Mouse (Mus musculus) lung, embryonic 15.5 days (tissue): ENCODE results near the gene Pnma1. TPM values are rescaled to one million over a fixed set of nuclear protein-coding genes. Genes with fewer than 3 reads are reported as not detected.

Experiments used
- ATAC-seq: fragments of 200-750 bp; cut with Nextera tagmentation; 2 replicates; pipeline ENCODE4 v1.8.0; 2017; ENCODE audit warnings: moderate number of reproducible peaks, borderline replicate concordance; ENCODE audit not compliant: low FRiP score, low TSS enrichment; ENCODE audit errors: extremely low read depth
- H3K27ac ChIP-seq: fragments of 300-500 bp; sonication (generic); 2 replicates; pipeline ENCODE4 v1.5.1; 2015; ENCODE audit warnings: moderate library complexity, mild to moderate bottlenecking, inconsistent platforms
- H3K27me3 ChIP-seq: fragments of 300-500 bp; sonication (generic); 2 replicates; pipeline ENCODE4 v1.6.1; 2015; ENCODE audit warnings: inconsistent platforms
- H3K36me3 ChIP-seq: fragments of 300-500 bp; sonication (generic); 2 replicates; pipeline ENCODE4 v1.6.1; 2015; ENCODE audit warnings: inconsistent platforms
- H3K4me1 ChIP-seq: fragments of 300-500 bp; sonication (generic); 2 replicates; pipeline ENCODE4 v1.6.1; 2015; ENCODE audit warnings: inconsistent platforms
- H3K4me2 ChIP-seq: fragments of 300-500 bp; sonication (generic); 2 replicates; pipeline ENCODE4 v1.6.1; 2015; ENCODE audit warnings: inconsistent platforms, mild to moderate bottlenecking, moderate library complexity
- H3K4me3 ChIP-seq: fragments of 300-500 bp; sonication (generic); 2 replicates; pipeline ENCODE4 v1.5.1; 2015; ENCODE audit warnings: mild to moderate bottlenecking, inconsistent platforms
- H3K9ac ChIP-seq: fragments of 300-500 bp; sonication (generic); 2 replicates; pipeline ENCODE4 v1.6.1; 2015; ENCODE audit warnings: inconsistent platforms
- H3K9me3 ChIP-seq: fragments of 300-500 bp; sonication (generic); 2 replicates; pipeline ENCODE4 v1.6.1; 2016; ENCODE audit warnings: inconsistent platforms
- WGBS: fragments of 180-500 bp; shearing (Covaris S2); methylation state at CpG from one replicate; pipeline ENCODE4 v1.1.7; 2015; 5-methylcytosine and 5-hydroxymethylcytosine counted together
- polyA plus RNA-seq: library from polyadenylated mRNA; unstranded; fragments of >200 nt; fragmentation: Nextera tagmentation; extraction: Ambion mirVana; gene quantifications from 2 replicates; pipeline ENCODE4 v1.2.1, GENCODE M21; 2015

Gene Pnma1
- polyA plus RNA-seq, 1 experiment from 2014 or later: 1.8 TPM

GRCm38 (mm10) chr12:84176886-84177765, 28.8 kb upstream of the Pnma1 start:
- WGBS: 28% methylated on average over 6 of the region's 6 CpGs
- Histone ChIP-seq H3K4me3 (no peak overlapping the region), H3K27me3 (no peaks in the 10 kb centered on the region), H3K36me3 (peaks cover 17% of the 10 kb centered on the region), H3K27ac (peak overlapping the region; percentile 96), H3K4me1 (peaks cover 92% of the 10 kb centered on the region), H3K9ac (0 out of 2 replicates have a peak overlapping the region, but pooled peaks have one; percentile 31), H3K9me3 (no peaks in the 10 kb centered on the region), H3K4me2 (peak overlapping the region; percentile 61; the same call in 1 of the 2 replicates)
- no peak for ATAC-seq

GRCm38 (mm10) chr12:84176126-84176769, 28.0 kb upstream of the Pnma1 start:
- H3K9me3 ChIP-seq: no peaks in the 10 kb centered on the region
- 11% methylated on average over 13 of the region's 13 CpGs for WGBS
- peaks cover 83% of the 10 kb centered on the region for H3K4me1 ChIP-seq
- peak overlapping the region; percentile 61 for H3K4me2 ChIP-seq
- peak overlapping the region; percentile 96 for H3K27ac ChIP-seq
- peak overlapping the region; percentile 45 for H3K9ac ChIP-seq
- ATAC-seq: peak; percentile 9; the same call in 1 of the 2 replicates
- H3K36me3 ChIP-seq: peaks cover 26% of the 10 kb centered on the region
- no peaks in the 10 kb centered on the region for H3K27me3 ChIP-seq
- peak overlapping the region; percentile 37 for H3K4me3 ChIP-seq

GRCm38 (mm10) chr12:84175659-84176061, 27.4 kb upstream of the Pnma1 start:
- peaks cover 32% of the 10 kb centered on the region for H3K36me3 ChIP-seq
- under 1% methylated on average over 20 of the region's 20 CpGs for WGBS
- H3K4me3 ChIP-seq: peak overlapping the region; percentile 37
- H3K27me3 ChIP-seq: no peaks in the 10 kb centered on the region
- peak overlapping the region; percentile 61 for H3K4me2 ChIP-seq
- H3K27ac ChIP-seq: peak overlapping the region; percentile 96
- H3K4me1 ChIP-seq: peaks cover 77% of the 10 kb centered on the region
- H3K9me3 ChIP-seq: no peaks in the 10 kb centered on the region
- peak; percentile 81 for ATAC-seq
- peak overlapping the region; percentile 45 for H3K9ac ChIP-seq

GRCm38 (mm10) chr12:84174871-84175270, 26.6 kb upstream of the Pnma1 start:
- 40% methylated on average over 6 of the region's 6 CpGs for WGBS
- ATAC-seq: peak; percentile 32; the same call in 1 of the 2 replicates
- H3K4me3 ChIP-seq: no peak overlapping the region
- no peaks in the 10 kb centered on the region for H3K9me3 ChIP-seq
- no peak overlapping the region for H3K9ac ChIP-seq
- peak overlapping the region; percentile 61 for H3K4me2 ChIP-seq
- peaks cover 69% of the 10 kb centered on the region for H3K4me1 ChIP-seq
- no peaks in the 10 kb centered on the region for H3K27me3 ChIP-seq
- peak overlapping the region; percentile 96 for H3K27ac ChIP-seq
- H3K36me3 ChIP-seq: peaks cover 34% of the 10 kb centered on the region

- Histone ChIP-seq H3K4me2 (peak overlapping the region; percentile 17; the same call in 1 of the 2 replicates), H3K9me3 (no peaks in the 10 kb centered on the region), H3K9ac (no peak overlapping the region), H3K36me3 (peaks cover 34% of the 10 kb centered on the region), H3K27me3 (no peaks in the 10 kb centered on the region), H3K4me3 (no peak overlapping the region), H3K4me1 (peaks cover 63% of the 10 kb centered on the region), H3K27ac (peak overlapping the region; percentile 96)
- WGBS: 47% methylated on average over 9 of the region's 9 CpGs
- ATAC-seq: no peak
These were observed 26.0 kb upstream of the Pnma1 start for GRCm38 (mm10) chr12:84174190-84174811.

GRCm38 (mm10) chr12:84173309-84173915, 25.1 kb upstream of the Pnma1 start:
- no peak; the same call in 1 of the 2 replicates for ATAC-seq
- H3K27ac ChIP-seq: peak overlapping the region; percentile 96; the same call in 1 of the 2 replicates
- peaks cover 54% of the 10 kb centered on the region for H3K4me1 ChIP-seq
- H3K9me3 ChIP-seq: no peaks in the 10 kb centered on the region
- no peak overlapping the region for H3K4me2 ChIP-seq
- H3K27me3 ChIP-seq: no peaks in the 10 kb centered on the region
- no peak overlapping the region for H3K9ac ChIP-seq
- WGBS: 89% methylated on average over 13 of the region's 13 CpGs
- no peak overlapping the region for H3K4me3 ChIP-seq
- peaks cover 37% of the 10 kb centered on the region for H3K36me3 ChIP-seq

GRCm38 (mm10) chr12:84172862-84173261, 24.6 kb upstream of the Pnma1 start:
- Histone ChIP-seq H3K27ac (no peak overlapping the region), H3K9me3 (no peaks in the 10 kb centered on the region), H3K36me3 (peaks cover 37% of the 10 kb centered on the region), H3K4me1 (peaks cover 49% of the 10 kb centered on the region), H3K4me3 (no peak overlapping the region), H3K27me3 (no peaks in the 10 kb centered on the region), H3K4me2 (no peak overlapping the region), H3K9ac (no peak overlapping the region)
- no peak for ATAC-seq
- WGBS: 88% methylated on average over 17 of the region's 17 CpGs

GRCm38 (mm10) chr12:84172216-84172615, 23.9 kb upstream of the Pnma1 start:
- no peaks in the 10 kb centered on the region for H3K9me3 ChIP-seq
- WGBS: 88% methylated on average over 3 of the region's 3 CpGs
- H3K27me3 ChIP-seq: no peaks in the 10 kb centered on the region
- H3K4me1 ChIP-seq: peaks cover 42% of the 10 kb centered on the region
- H3K9ac ChIP-seq: no peak overlapping the region
- no peak overlapping the region for H3K27ac ChIP-seq
- ATAC-seq: no peak
- no peak overlapping the region for H3K4me2 ChIP-seq
- H3K4me3 ChIP-seq: no peak overlapping the region
- peaks cover 42% of the 10 kb centered on the region for H3K36me3 ChIP-seq

GRCm38 (mm10) chr12:84170610-84171009, 22.3 kb upstream of the Pnma1 start:
- Histone ChIP-seq H3K4me2 (no peak overlapping the region), H3K27me3 (no peaks in the 10 kb centered on the region), H3K9me3 (no peaks in the 10 kb centered on the region), H3K9ac (no peak overlapping the region), H3K36me3 (peaks cover 46% of the 10 kb centered on the region), H3K4me3 (no peak overlapping the region), H3K4me1 (peaks cover 35% of the 10 kb centered on the region), H3K27ac (no peak overlapping the region)
- WGBS: 82% methylated on average over 10 of the region's 10 CpGs
- no peak for ATAC-seq

GRCm38 (mm10) chr12:84165631-84166373, 17.5 kb upstream of the Pnma1 start:
- no peak overlapping the region for H3K9ac ChIP-seq
- no peak for ATAC-seq
- no peak overlapping the region for H3K4me3 ChIP-seq
- H3K9me3 ChIP-seq: no peaks in the 10 kb centered on the region
- H3K4me1 ChIP-seq: peaks cover 26% of the 10 kb centered on the region
- no peaks in the 10 kb centered on the region for H3K27me3 ChIP-seq
- no peak overlapping the region for H3K4me2 ChIP-seq
- peaks cover 43% of the 10 kb centered on the region; the same call in 1 of the 2 replicates for H3K36me3 ChIP-seq
- 0 out of 2 replicates have a peak overlapping the region, but pooled peaks have one; percentile 6 for H3K27ac ChIP-seq
- WGBS: 33% methylated on average over 8 of the region's 8 CpGs
